Mouse (Mus musculus) kidney, adult 2 months (tissue): ENCODE measurements around the gene Slc6a9.

ENCODE experiments used
- CTCF ChIP-seq: fragments of 200-500 bp; conservative IDR thresholded peaks from 2 replicates; pipeline ENCODE4 v1.5.1; 2011; ENCODE audit warnings: low read depth, mild to moderate bottlenecking, control low read depth, low read length, moderate library complexity, mixed read lengths; ENCODE audit not compliant: insufficient read depth, insufficient read length
- POLR2A ChIP-seq: fragments of 200-500 bp; IDR thresholded peaks from one replicate; pipeline ENCODE4 v1.6.1; 2011; ENCODE audit warnings: low read depth, low read length, control low read depth

DNA sequence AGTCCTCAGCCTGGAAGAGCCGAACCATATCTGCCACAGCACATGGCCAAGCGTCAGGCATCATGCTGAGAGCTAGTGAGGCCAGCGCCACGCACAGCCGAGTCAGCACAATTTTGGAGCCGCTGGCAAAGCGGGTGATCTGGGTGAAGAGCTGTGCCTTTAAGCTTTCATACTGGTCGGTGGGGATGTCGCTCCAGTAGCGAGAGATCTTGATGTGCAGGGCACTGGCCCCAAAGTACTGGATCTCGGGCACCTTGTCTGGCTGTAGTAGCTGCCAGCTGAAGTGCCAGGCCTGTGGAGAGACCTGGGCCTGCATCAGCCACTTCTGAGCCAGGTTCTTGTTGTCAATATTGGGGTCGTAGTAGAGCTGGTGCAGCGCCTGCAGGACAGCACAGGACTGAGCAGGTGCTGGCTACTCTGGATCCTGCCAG, 77.8 kb downstream of the Slc6a9 start:
- TF ChIP-seq POLR2A, result no peak
- no peak for TF ChIP-seq CTCF
